Mouse (Mus musculus): ENCODE measurements around the gene Zfp637. TPM values are rescaled to one million over a fixed set of nuclear protein-coding genes. Genes with fewer than 3 reads are reported as not detected.
"Not testable (repeated sequence)": the region's sequence is repeated elsewhere in the genome, so short reads cannot be mapped to it uniquely, and the experiment has no call there.

Gene Zfp637
- polyA plus RNA-seq (2012; rRNA removed): 54.9 and 58.8 TPM in 2 replicates

DNA sequence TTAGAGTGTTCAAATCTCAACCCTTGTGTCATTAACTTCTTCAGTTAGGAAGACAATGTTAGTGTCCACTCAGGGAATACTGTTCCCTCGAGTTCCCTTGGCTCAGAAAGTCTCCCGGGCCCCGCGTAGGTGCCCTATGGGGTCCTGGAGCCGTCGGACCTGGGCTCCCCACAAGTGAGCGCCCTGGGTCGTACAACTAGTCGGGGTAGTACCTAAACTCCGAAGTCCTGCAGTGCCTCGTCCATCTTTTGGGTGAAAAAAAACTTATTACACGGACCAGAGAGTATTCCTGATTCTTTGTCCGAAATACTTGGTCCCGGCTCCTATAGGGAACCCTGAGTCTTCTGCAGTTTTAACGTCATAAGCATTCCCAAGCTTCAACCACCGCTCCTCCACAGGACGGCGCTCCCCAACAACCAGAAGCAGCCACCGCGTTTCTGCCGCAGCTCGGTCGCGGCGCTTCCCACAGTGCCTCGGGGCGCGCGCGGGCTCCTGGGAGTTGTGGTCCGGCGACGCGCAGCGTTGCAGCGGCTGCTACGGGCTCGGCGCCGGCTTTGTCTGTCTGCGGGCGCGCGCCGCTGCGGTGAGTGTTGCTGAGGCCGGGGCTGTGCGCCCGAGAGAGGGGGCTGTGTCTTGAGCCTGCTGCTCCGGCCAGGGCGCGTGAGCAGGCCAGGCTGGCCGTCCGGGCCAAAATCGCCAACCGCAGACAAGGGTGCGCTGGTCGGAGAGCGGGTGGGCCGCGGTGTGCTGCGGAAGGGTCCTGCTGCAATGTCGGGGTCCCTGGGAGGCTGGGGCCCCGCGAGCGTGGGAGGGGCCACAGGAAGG lies at the start of gene Zfp637:
Gene Zfp637 (plus strand): TSS at position 495 of the 825 bp plus-strand sequence.
- peak; percentile 85 for DNase-seq (ENCODE audit: low spot score)

DNA sequence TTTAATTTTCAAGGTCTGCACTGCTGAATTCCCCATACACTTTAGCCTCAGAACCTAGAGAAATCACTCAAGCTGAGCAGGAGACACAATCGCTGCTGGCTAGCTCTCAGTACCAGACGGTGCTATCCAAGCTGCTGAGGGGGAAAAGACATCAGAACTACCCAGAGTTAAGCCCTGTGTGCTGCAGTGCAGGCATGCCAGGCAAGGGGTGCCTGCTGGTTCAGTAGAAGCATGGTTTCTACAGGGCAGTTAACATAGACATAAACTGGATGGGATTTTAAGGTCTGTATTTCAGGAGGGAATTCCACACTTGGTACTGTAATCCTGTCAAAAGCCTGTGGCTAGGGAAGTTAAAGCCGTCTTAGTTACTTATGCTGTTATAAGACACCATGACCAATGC lies 45.7 kb upstream of the Zfp637 start:
- no peak for DNase-seq (ENCODE audit: low spot score)

- no peak for DNase-seq (ENCODE audit: low spot score)
Observed at GRCm38 (mm10) chr6:117800824-117801223, 40.2 kb upstream of the Zfp637 start.

- no peak for DNase-seq (ENCODE audit: low spot score)
Observed at GRCm38 (mm10) chr6:117801801-117802200, 39.2 kb upstream of the Zfp637 start.

- DNase-seq (ENCODE audit: low spot score): no peak
Observed at GRCm38 (mm10) chr6:117807756-117808155, 33.2 kb upstream of the Zfp637 start.

GRCm38 (mm10) chr6:117809816-117810215 lies 31.2 kb upstream of the Zfp637 start:
- no peak for DNase-seq (ENCODE audit: low spot score)

DNA sequence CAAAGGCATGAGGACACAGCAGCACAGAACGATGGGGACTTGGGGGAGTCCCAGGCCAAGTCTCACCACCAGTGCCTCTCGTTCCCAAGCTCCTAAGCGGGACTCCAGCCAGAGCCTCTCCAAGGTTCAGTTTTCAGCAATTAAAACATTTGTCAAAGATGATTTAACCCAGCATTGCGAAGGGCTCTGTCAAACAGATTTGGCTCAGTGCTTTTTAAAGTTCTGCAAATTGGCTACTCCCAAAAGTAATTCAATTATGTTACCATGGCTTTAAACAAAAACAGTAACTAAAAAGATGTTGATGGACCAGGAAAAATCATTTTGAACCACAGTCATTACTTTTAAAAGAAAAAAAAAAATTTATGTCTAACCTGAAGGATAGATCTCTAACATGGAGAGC lies 30.3 kb upstream of the Zfp637 start:
- no peak for DNase-seq (ENCODE audit: low spot score)

GRCm38 (mm10) chr6:117811256-117811655 lies 29.7 kb upstream of the Zfp637 start:
- no peak for DNase-seq (ENCODE audit: low spot score)

DNA sequence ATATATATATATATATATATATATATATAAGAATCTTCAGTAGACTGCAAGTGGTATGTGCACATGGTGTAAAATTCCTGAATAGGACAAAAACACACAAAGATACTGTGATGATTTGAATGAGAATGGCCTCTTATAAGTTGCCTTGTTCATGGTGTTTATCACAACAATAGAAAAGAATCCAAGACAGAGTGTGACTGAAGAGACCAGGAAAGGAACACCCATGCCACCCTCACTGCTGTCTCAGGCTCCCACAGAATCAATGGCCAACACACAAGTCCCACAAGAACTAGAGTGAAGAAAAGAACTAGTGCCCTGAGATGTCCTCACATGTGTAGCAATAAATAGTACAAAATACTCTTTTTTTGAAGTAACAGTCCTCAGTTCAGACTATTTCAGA lies 26.3 kb upstream of the Zfp637 start:
- DNase-seq (ENCODE audit: low spot score): no peak

- DNase-seq (ENCODE audit: low spot score): no peak
Observed at GRCm38 (mm10) chr6:117817108-117817541, 23.9 kb upstream of the Zfp637 start.

GRCm38 (mm10) chr6:117820327-117820726 lies 20.7 kb upstream of the Zfp637 start:
- DNase-seq (ENCODE audit: low spot score): no peak

- DNase-seq (ENCODE audit: low spot score): peak; percentile 29
Observed at GRCm38 (mm10) chr6:117825369-117825768, 15.6 kb upstream of the Zfp637 start.

DNA sequence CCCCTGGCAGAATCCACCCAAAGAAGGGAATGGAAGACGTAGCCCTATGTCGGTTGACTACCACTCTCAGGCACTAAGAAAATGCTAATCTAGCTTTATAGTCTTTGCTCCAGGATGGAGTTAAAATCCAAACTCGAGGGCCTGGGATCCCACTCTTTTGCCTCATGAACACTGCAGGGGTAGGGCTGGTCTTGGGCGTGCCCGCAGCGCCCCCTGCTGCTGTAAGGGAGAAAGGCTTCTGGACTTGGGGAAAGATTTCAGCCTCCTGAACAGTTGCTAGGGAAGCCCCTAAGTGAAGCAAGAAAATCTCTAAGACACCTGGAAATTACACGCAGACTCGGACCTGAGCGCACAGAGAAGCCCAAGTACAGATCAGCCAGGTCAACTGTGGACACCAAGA lies 12.7 kb upstream of the Zfp637 start:
- DNase-seq (ENCODE audit: low spot score): peak; percentile 41

- DNase-seq (ENCODE audit: low spot score): no peak
Observed at GRCm38 (mm10) chr6:117841511-117841955, 553 bp downstream of the Zfp637 start.

DNA sequence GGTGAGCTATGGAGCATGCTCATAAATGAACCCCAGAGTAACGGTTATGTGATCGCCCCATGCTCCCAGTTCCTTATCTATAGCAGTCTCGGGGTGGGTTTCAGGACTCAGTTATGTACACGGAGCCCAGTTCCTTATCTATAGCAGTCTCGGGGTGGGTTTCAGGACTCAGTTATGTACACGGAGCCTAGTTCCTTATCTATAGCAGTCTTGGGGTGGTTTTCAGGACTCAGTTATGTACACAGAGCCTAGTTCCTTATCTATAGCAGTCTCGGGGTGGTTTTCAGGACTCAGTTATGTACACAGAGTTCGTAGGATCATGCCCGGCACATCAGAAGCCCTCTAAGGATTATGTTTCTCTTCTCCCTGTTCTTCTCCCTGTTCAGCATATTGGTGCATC lies 3.6 kb downstream of the Zfp637 start:
- no peak for DNase-seq (ENCODE audit: low spot score)

DNA sequence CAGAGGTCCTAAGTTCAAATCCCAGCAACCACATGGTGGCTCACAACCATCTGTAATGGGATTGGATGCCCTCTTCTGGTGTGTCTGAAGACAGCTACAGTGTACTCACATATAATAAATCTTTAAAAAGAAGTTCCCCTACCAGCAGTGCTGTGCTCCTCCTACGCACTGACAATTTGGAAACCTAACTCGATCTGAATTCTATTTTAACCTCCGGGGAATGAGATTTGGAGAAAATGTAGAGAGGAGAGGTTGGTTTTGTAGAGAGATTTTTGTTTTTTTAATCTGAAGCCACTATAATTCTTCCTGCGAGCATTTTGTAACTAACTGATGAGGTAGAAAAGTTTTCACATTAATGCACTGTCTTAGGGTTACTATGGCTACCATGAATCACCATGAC lies 5.7 kb downstream of the Zfp637 start:
- DNase-seq (ENCODE audit: low spot score): not testable (repeated sequence)

DNA sequence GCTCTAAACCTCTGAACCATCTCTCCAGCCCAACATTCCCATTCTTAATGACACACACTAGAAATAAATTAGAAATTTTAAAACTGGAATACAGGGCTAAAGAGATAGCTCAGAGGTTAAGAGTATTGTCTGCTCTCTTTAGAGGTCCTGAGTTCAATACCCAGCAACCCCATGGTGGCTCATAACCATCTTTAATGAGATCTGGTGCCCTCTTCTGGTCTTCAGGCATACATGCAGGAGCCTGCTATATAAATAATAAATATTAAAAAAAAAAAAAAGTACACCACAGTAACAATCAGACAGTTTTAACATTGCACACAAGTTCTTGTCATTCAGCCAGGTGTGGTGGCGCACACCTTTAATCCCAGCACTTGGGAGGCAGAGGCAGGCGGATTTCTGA lies 6.8 kb downstream of the Zfp637 start:
- DNase-seq (ENCODE audit: low spot score): no peak

DNA sequence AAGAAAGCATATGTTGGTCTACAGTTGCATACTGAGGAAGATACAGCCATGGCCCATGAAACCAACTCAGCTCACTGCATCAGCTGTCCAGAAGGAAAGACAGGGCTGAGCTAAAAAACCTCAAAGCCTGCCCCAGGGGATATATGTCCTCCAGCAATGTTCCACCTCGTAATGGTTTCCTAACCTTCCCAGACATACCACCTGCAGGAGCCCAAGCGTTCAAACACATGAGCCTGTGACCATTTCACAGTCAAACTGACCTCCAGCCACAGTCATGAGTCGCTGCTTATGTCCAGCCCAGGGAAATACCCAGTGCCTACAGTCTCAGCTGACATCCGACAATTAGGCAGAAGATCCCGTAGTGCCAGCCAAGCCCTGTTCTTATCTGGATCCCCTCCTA lies 7.6 kb downstream of the Zfp637 start:
- DNase-seq (ENCODE audit: low spot score): no peak

GRCm38 (mm10) chr6:117851747-117852146 lies 10.8 kb downstream of the Zfp637 start:
- no peak for DNase-seq (ENCODE audit: low spot score)

DNA sequence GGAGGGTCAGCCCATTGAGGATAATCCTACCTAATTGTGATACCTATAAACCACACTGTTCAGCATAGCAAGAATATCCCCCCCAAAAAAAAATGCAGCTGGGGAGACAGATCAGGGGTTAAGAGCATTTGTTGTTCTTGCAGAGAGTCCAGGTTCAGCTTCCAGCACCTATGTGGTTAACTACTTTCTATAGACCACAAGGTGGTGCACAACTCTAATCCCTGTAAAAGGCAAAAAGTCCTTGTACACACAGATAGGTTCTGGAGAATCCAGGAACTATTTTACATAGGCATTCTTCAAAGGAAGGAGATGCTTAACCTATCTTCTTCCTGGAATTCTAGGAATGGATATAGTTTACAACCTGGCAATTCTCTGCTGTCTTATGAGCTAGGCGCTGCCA lies 17.0 kb downstream of the Zfp637 start:
- DNase-seq (ENCODE audit: low spot score): no peak

DNA sequence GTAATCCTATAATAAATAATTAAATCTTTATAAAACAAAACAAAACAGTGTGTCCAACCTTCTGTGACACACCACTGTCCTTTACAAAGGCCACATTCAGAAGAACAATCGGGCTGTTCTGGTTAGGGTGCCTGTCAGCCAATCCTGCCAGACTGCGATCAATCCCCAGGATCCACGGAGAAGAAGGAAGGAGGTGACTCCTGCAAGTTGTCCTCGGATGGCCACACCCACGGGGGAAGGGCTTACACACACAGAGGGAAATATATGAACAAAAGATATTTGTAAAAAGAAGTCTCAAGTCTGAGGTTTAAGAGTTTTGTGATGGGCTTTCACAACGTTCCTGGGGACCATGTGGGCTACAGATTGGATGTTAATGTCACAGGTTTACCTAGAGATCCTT lies 20.9 kb downstream of the Zfp637 start, which contains the start of gene Zfp239:
Gene Zfp239 (plus strand): TSS at position 253 of the 400 bp plus-strand sequence.
- DNase-seq (ENCODE audit: low spot score): no peak

- no peak for DNase-seq (ENCODE audit: low spot score)
Observed at GRCm38 (mm10) chr6:117862465-117862864, 21.5 kb downstream of the Zfp637 start.

DNA sequence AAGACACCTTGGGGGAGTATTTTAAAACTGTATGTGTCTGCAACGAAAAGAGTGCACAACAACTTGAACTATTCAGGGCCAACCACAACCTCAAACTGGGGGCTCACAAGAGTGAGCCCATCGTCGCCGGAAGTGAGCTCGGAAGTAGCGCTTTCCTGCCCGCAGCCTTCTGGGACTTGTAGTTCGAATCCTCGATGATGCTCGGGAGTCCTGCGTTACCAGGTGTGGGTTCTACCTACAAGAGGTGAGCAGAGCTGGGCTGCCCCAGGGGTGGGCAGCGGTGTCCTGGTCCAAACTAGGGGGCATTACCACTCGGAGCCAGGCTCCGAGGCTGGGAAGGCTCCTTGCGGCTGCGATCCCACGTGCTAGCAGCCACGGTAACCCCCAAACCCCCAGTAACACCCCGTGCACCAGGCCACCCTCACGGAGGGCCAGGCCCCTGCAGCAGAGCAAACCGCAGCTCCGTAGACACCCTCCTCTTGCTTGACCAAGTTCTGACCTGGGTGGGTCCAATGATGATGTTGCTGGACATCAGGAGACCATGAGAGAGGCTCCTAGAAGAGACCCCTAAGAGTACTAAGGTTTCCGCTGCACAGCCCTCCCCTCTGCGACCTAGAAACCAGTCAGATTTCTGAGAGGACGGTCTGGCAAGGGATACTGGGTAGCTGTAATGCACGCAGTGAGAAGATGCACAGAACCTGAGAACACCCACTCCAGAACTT lies 22.1 kb downstream of the Zfp637 start:
- DNase-seq (ENCODE audit: low spot score): no peak

Measured in urinary bladder, adult 2 months (tissue).